Mouse (Mus musculus): ENCODE results near the gene Hist1h2bf. TPM values are rescaled to one million over a fixed set of nuclear protein-coding genes. Genes with fewer than 3 reads are reported as not detected.

Hist1h2bf gene
- polyA plus RNA-seq, 1 experiment from 2014 or later = 2.1 TPM

GRCm38 (mm10) chr13:23609844-23610243 lies 35.8 kb upstream of the Hist1h2bf start:
- Histone ChIP-seq H3K27ac (ENCODE audit: low read length) (no peak overlapping the region), H3K27me3 (replicated peaks; ENCODE audit: control insufficient read depth, insufficient read depth, low read length) (no peaks in the 10 kb centered on the region), H3K9me3 (ENCODE audit: control insufficient read depth, low read length) (no peaks in the 10 kb centered on the region), H3K4me3 (replicated peaks; ENCODE audit: low read length) (no peak overlapping the region), H3K4me2 (ENCODE audit: low read length) (no peak overlapping the region), H3K9ac (replicated peaks; ENCODE audit: low read depth, low read length) (no peak overlapping the region), H3K36me3 (ENCODE audit: control insufficient read depth, insufficient read depth) (no peaks in the 10 kb centered on the region), H3K4me1 (replicated peaks; ENCODE audit: control insufficient read depth, insufficient read depth, low read length) (no peaks in the 10 kb centered on the region)
- no peak for ATAC-seq

- H3K4me1 ChIP-seq (replicated peaks; ENCODE audit: control insufficient read depth, insufficient read depth, low read length) = no peaks in the 10 kb centered on the region
- H3K9me3 ChIP-seq (ENCODE audit: control insufficient read depth, low read length) = no peaks in the 10 kb centered on the region
- H3K36me3 ChIP-seq (ENCODE audit: control insufficient read depth, insufficient read depth) = no peaks in the 10 kb centered on the region
- ATAC-seq = no peak
- no peaks in the 10 kb centered on the region for H3K27me3 ChIP-seq (replicated peaks; ENCODE audit: control insufficient read depth, insufficient read depth, low read length)
- no peak overlapping the region for H3K27ac ChIP-seq (ENCODE audit: low read length)
- no peak overlapping the region for H3K4me3 ChIP-seq (replicated peaks; ENCODE audit: low read length)
- no peak overlapping the region for H3K9ac ChIP-seq (replicated peaks; ENCODE audit: low read depth, low read length)
- H3K4me2 ChIP-seq (ENCODE audit: low read length) = no peak overlapping the region
- WGBS = 90% methylated on average over 4 of the region's 4 CpGs
Observed at GRCm38 (mm10) chr13:23609209-23609608, 35.2 kb upstream of the Hist1h2bf start.

DNA sequence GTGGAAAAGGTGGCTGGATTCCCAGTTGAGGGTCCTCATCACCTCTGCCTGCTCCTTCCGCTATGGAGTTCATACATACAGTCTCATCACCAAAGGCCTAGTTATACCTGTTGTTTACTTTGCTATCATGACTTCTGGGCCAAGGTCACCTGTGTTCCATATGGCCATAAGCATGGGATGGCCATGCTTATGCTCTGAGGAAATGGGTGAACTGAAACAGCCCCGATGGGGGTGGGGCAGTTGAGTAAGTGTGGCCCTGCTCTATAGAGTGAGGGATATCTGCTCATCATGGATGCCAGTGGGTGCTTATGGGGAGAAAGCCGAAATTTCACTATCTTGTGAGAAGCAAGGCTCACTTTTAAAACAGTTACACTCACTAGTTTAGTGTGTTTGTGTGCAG lies 31.1 kb upstream of the Hist1h2bf start:
- Histone ChIP-seq H3K27ac (ENCODE audit: low read length) (no peak overlapping the region), H3K4me1 (replicated peaks; ENCODE audit: control insufficient read depth, insufficient read depth, low read length) (no peaks in the 10 kb centered on the region), H3K36me3 (ENCODE audit: control insufficient read depth, insufficient read depth) (no peaks in the 10 kb centered on the region), H3K4me2 (ENCODE audit: low read length) (no peak overlapping the region), H3K9me3 (ENCODE audit: control insufficient read depth, low read length) (no peaks in the 10 kb centered on the region), H3K9ac (replicated peaks; ENCODE audit: low read depth, low read length) (no peak overlapping the region), H3K27me3 (replicated peaks; ENCODE audit: control insufficient read depth, insufficient read depth, low read length) (no peaks in the 10 kb centered on the region), H3K4me3 (replicated peaks; ENCODE audit: low read length) (no peak overlapping the region)
- WGBS = 86% methylated on average over 3 of the region's 3 CpGs
- ATAC-seq = no peak

DNA sequence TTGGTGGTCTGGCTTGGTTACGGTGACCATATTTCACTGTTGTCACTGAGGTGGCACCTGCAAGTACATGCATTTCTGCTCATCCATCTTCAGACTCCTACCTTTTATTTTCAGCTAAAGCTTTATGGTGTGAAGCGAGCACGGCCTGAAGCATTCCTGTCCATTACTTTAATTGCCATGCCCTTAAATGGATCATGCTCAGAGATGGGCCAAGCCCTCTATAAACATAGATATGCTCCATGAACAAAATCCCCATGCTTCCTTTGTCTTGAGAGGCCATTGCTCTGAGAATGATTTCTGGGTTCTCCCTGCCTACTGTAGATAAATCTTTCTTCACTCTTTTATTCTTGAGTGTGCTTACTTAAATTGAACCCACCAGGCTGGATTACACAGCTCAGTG lies 30.5 kb upstream of the Hist1h2bf start:
- no peaks in the 10 kb centered on the region for H3K27me3 ChIP-seq (replicated peaks; ENCODE audit: control insufficient read depth, insufficient read depth, low read length)
- H3K36me3 ChIP-seq (ENCODE audit: control insufficient read depth, insufficient read depth) = no peaks in the 10 kb centered on the region
- H3K27ac ChIP-seq (ENCODE audit: low read length) = no peak overlapping the region
- H3K4me3 ChIP-seq (replicated peaks; ENCODE audit: low read length) = no peak overlapping the region
- no peaks in the 10 kb centered on the region for H3K4me1 ChIP-seq (replicated peaks; ENCODE audit: control insufficient read depth, insufficient read depth, low read length)
- 91% methylated on average over 3 of the region's 3 CpGs for WGBS
- ATAC-seq = no peak
- H3K9ac ChIP-seq (replicated peaks; ENCODE audit: low read depth, low read length) = no peak overlapping the region
- no peak overlapping the region for H3K4me2 ChIP-seq (ENCODE audit: low read length)
- no peaks in the 10 kb centered on the region for H3K9me3 ChIP-seq (ENCODE audit: control insufficient read depth, low read length)

- H3K36me3 ChIP-seq (ENCODE audit: control insufficient read depth, insufficient read depth) = no peaks in the 10 kb centered on the region
- ATAC-seq = no peak
- no peak overlapping the region for H3K4me3 ChIP-seq (replicated peaks; ENCODE audit: low read length)
- WGBS = 86% methylated on average over 7 of the region's 7 CpGs
- no peaks in the 10 kb centered on the region for H3K9me3 ChIP-seq (ENCODE audit: control insufficient read depth, low read length)
- no peak overlapping the region for H3K4me2 ChIP-seq (ENCODE audit: low read length)
- no peak overlapping the region for H3K27ac ChIP-seq (ENCODE audit: low read length)
- H3K9ac ChIP-seq (replicated peaks; ENCODE audit: low read depth, low read length) = no peak overlapping the region
- no peaks in the 10 kb centered on the region for H3K27me3 ChIP-seq (replicated peaks; ENCODE audit: control insufficient read depth, insufficient read depth, low read length)
- H3K4me1 ChIP-seq (replicated peaks; ENCODE audit: control insufficient read depth, insufficient read depth, low read length) = no peaks in the 10 kb centered on the region
Observed at GRCm38 (mm10) chr13:23603182-23603699, 29.2 kb upstream of the Hist1h2bf start.

GRCm38 (mm10) chr13:23597957-23598356 lies 24.0 kb upstream of the Hist1h2bf start:
- no peak overlapping the region for H3K9ac ChIP-seq (replicated peaks; ENCODE audit: low read depth, low read length)
- no peak overlapping the region for H3K4me2 ChIP-seq (ENCODE audit: low read length)
- H3K9me3 ChIP-seq (ENCODE audit: control insufficient read depth, low read length) = no peaks in the 10 kb centered on the region
- 8% methylated on average over 9 of the region's 9 CpGs for WGBS
- no peaks in the 10 kb centered on the region for H3K36me3 ChIP-seq (ENCODE audit: control insufficient read depth, insufficient read depth)
- no peak for ATAC-seq
- no peak overlapping the region for H3K27ac ChIP-seq (ENCODE audit: low read length)
- H3K27me3 ChIP-seq (replicated peaks; ENCODE audit: control insufficient read depth, insufficient read depth, low read length) = no peaks in the 10 kb centered on the region
- H3K4me1 ChIP-seq (replicated peaks; ENCODE audit: control insufficient read depth, insufficient read depth, low read length) = no peaks in the 10 kb centered on the region
- no peak overlapping the region for H3K4me3 ChIP-seq (replicated peaks; ENCODE audit: low read length)

GRCm38 (mm10) chr13:23595622-23596372 lies 21.8 kb upstream of the Hist1h2bf start:
- H3K27ac ChIP-seq (ENCODE audit: low read length) = no peak overlapping the region
- no peak overlapping the region for H3K4me2 ChIP-seq (ENCODE audit: low read length)
- H3K36me3 ChIP-seq (ENCODE audit: control insufficient read depth, insufficient read depth) = no peaks in the 10 kb centered on the region
- no peak overlapping the region for H3K4me3 ChIP-seq (replicated peaks; ENCODE audit: low read length)
- no peaks in the 10 kb centered on the region for H3K27me3 ChIP-seq (replicated peaks; ENCODE audit: control insufficient read depth, insufficient read depth, low read length)
- no peak overlapping the region for H3K9ac ChIP-seq (replicated peaks; ENCODE audit: low read depth, low read length)
- no peaks in the 10 kb centered on the region for H3K9me3 ChIP-seq (ENCODE audit: control insufficient read depth, low read length)
- 89% methylated on average over 7 of the region's 7 CpGs for WGBS
- no peak for ATAC-seq
- H3K4me1 ChIP-seq (replicated peaks; ENCODE audit: control insufficient read depth, insufficient read depth, low read length) = no peaks in the 10 kb centered on the region

- H3K36me3 ChIP-seq (ENCODE audit: control insufficient read depth, insufficient read depth) = no peaks in the 10 kb centered on the region
- no peak for ATAC-seq
- H3K27ac ChIP-seq (ENCODE audit: low read length) = no peak overlapping the region
- no peaks in the 10 kb centered on the region for H3K27me3 ChIP-seq (replicated peaks; ENCODE audit: control insufficient read depth, insufficient read depth, low read length)
- no peak overlapping the region for H3K4me3 ChIP-seq (replicated peaks; ENCODE audit: low read length)
- WGBS = 85% methylated on average over 2 of the region's 2 CpGs
- no peak overlapping the region for H3K9ac ChIP-seq (replicated peaks; ENCODE audit: low read depth, low read length)
- H3K9me3 ChIP-seq (ENCODE audit: control insufficient read depth, low read length) = no peaks in the 10 kb centered on the region
- H3K4me1 ChIP-seq (replicated peaks; ENCODE audit: control insufficient read depth, insufficient read depth, low read length) = no peaks in the 10 kb centered on the region
- H3K4me2 ChIP-seq (ENCODE audit: low read length) = no peak overlapping the region
Observed at GRCm38 (mm10) chr13:23595185-23595584, 21.2 kb upstream of the Hist1h2bf start.

- H3K9ac ChIP-seq (replicated peaks; ENCODE audit: low read depth, low read length) = no peak overlapping the region
- no peak overlapping the region for H3K4me3 ChIP-seq (replicated peaks; ENCODE audit: low read length)
- no peaks in the 10 kb centered on the region for H3K9me3 ChIP-seq (ENCODE audit: control insufficient read depth, low read length)
- no peaks in the 10 kb centered on the region for H3K27me3 ChIP-seq (replicated peaks; ENCODE audit: control insufficient read depth, insufficient read depth, low read length)
- no peaks in the 10 kb centered on the region for H3K36me3 ChIP-seq (ENCODE audit: control insufficient read depth, insufficient read depth)
- H3K4me1 ChIP-seq (replicated peaks; ENCODE audit: control insufficient read depth, insufficient read depth, low read length) = no peaks in the 10 kb centered on the region
- no peak overlapping the region for H3K27ac ChIP-seq (ENCODE audit: low read length)
- WGBS = 92% methylated on average over 5 of the region's 5 CpGs
- no peak overlapping the region for H3K4me2 ChIP-seq (ENCODE audit: low read length)
- ATAC-seq = no peak
Observed at GRCm38 (mm10) chr13:23593051-23593770, 19.2 kb upstream of the Hist1h2bf start.

All from forebrain, embryonic 16.5 days (tissue).